Mouse (Mus musculus) stomach, embryonic 14.5 days (tissue): ENCODE results near the gene Slc22a18. TPM values are rescaled to one million over a fixed set of nuclear protein-coding genes. Genes with fewer than 3 reads are reported as not detected.

ENCODE experiments used
- ATAC-seq: fragments of 200-750 bp; cut with Nextera tagmentation; 2 replicates; pipeline ENCODE4 v1.8.0; 2017; ENCODE audit warnings: low read depth, moderate TSS enrichment; ENCODE audit not compliant: insufficient number of reproducible peaks, insufficient read depth, low FRiP score
- H3K27ac ChIP-seq: fragments of 300-500 bp; sonication (generic); 2 replicates; pipeline ENCODE4 v1.5.1; 2014; ENCODE audit warnings: mild to moderate bottlenecking, low read length, moderate library complexity, mixed read lengths
- H3K27me3 ChIP-seq: fragments of 300-500 bp; sonication (generic); 2 replicates; pipeline ENCODE4 v1.6.1; 2014; ENCODE audit warnings: low read length, control low read depth, mixed read lengths; ENCODE audit not compliant: control insufficient read depth, insufficient read depth
- H3K36me3 ChIP-seq: fragments of 300-500 bp; sonication (generic); 2 replicates; pipeline ENCODE4 v1.6.1; 2014; ENCODE audit warnings: mild to moderate bottlenecking, control low read depth, low read length, moderate library complexity, mixed read lengths; ENCODE audit not compliant: control insufficient read depth, insufficient read depth
- H3K4me1 ChIP-seq: fragments of 300-500 bp; sonication (generic); 2 replicates; pipeline ENCODE4 v1.6.1; 2014; ENCODE audit warnings: low read length, control low read depth, mixed read lengths; ENCODE audit not compliant: control insufficient read depth, insufficient read depth
- H3K4me2 ChIP-seq: fragments of 300-500 bp; sonication (generic); replicated peaks from 2 replicates; pipeline ENCODE4 v1.6.1; 2014; ENCODE audit warnings: low read depth, low read length, control low read depth
- H3K4me3 ChIP-seq: fragments of 300-500 bp; sonication (generic); 2 replicates; pipeline ENCODE4 v1.5.1; 2014; ENCODE audit warnings: low read depth, low read length, control low read depth
- H3K9ac ChIP-seq: fragments of 300-500 bp; sonication (generic); replicated peaks from 2 replicates; pipeline ENCODE4 v1.6.1; 2014; ENCODE audit warnings: low read depth, mild to moderate bottlenecking, control low read depth, low read length, moderate library complexity, mixed read lengths
- H3K9me3 ChIP-seq: fragments of 300-500 bp; sonication (generic); 2 replicates; pipeline ENCODE4 v1.6.1; 2016; ENCODE audit warnings: low read depth, low read length, control low read depth; ENCODE audit not compliant: control insufficient read depth
- WGBS: fragments of 180-500 bp; shearing (Covaris S2); extraction: QIAGEN DNeasy Blood & Tissue Kit; methylation state at CpG from one replicate; pipeline ENCODE4 v1.1.7; 2014; 5-methylcytosine and 5-hydroxymethylcytosine counted together
- polyA plus RNA-seq: library from polyadenylated mRNA; unstranded; fragments of >200 nt; fragmentation: Nextera tagmentation; extraction: Ambion mirVana; gene quantifications from 2 replicates; pipeline ENCODE4 v1.2.1, GENCODE M21; 2014

Slc22a18 gene
- polyA plus RNA-seq, 1 experiment from 2014 or later, result 9.8 TPM

GRCm38 (mm10) chr7:143466099-143466677 is 7.3 kb upstream of the Slc22a18 start:
- Histone ChIP-seq H3K27ac (peak overlapping the region; percentile 73; the same call in 1 of the 2 replicates), H3K4me3 (no peak overlapping the region), H3K4me2 (no peak overlapping the region), H3K27me3 (no peaks in the 10 kb centered on the region), H3K9ac (no peak overlapping the region), H3K9me3 (peaks cover under 1% of the 10 kb centered on the region; the same call in 1 of the 2 replicates), H3K4me1 (peaks cover 15% of the 10 kb centered on the region), H3K36me3 (no peaks in the 10 kb centered on the region)
- ATAC-seq, result peak; percentile 25; the same call in 1 of the 2 replicates
- 32% methylated on average over 14 of the region's 14 CpGs for WGBS

- ATAC-seq, result no peak
- WGBS, result 20% methylated on average over 6 of the region's 6 CpGs
- Histone ChIP-seq H3K4me3 (no peak overlapping the region), H3K9me3 (no peaks in the 10 kb centered on the region), H3K4me1 (peaks cover 11% of the 10 kb centered on the region), H3K36me3 (no peaks in the 10 kb centered on the region), H3K4me2 (no peak overlapping the region), H3K9ac (no peak overlapping the region), H3K27ac (no peak overlapping the region), H3K27me3 (no peaks in the 10 kb centered on the region)
Measured at GRCm38 (mm10) chr7:143467714-143468113, 5.8 kb upstream of the Slc22a18 start.

- no peak overlapping the region for H3K4me2 ChIP-seq
- no peak overlapping the region for H3K27ac ChIP-seq
- H3K9ac ChIP-seq, result no peak overlapping the region
- no peaks in the 10 kb centered on the region for H3K27me3 ChIP-seq
- ATAC-seq, result no peak
- H3K9me3 ChIP-seq, result no peaks in the 10 kb centered on the region
- no peaks in the 10 kb centered on the region for H3K36me3 ChIP-seq
- WGBS, result 16% methylated on average over 8 of the region's 8 CpGs
- no peak overlapping the region for H3K4me3 ChIP-seq
- H3K4me1 ChIP-seq, result 0 out of 2 replicates have a peak, but pooled peaks cover 6% of the 10 kb centered on the region
Measured at GRCm38 (mm10) chr7:143469946-143470345, 3.6 kb upstream of the Slc22a18 start.

- no peaks in the 10 kb centered on the region for H3K36me3 ChIP-seq
- H3K4me2 ChIP-seq, result 0 out of 2 replicates have a peak overlapping the region, but pooled peaks have one; percentile 12
- H3K4me3 ChIP-seq, result no peak overlapping the region
- H3K4me1 ChIP-seq, result no peaks in the 10 kb centered on the region
- H3K9me3 ChIP-seq, result no peaks in the 10 kb centered on the region
- WGBS, result 22% methylated on average over 10 of the region's 10 CpGs
- no peak overlapping the region for H3K27ac ChIP-seq
- no peaks in the 10 kb centered on the region for H3K27me3 ChIP-seq
- no peak overlapping the region for H3K9ac ChIP-seq
- peak; percentile 38; the same call in 1 of the 2 replicates for ATAC-seq
Measured at GRCm38 (mm10) chr7:143474811-143475210, 1.3 kb downstream of the Slc22a18 start.

- peak; percentile 8; the same call in 1 of the 2 replicates for ATAC-seq
- no peak overlapping the region for H3K9ac ChIP-seq
- no peak overlapping the region for H3K4me3 ChIP-seq
- H3K27me3 ChIP-seq, result no peaks in the 10 kb centered on the region
- no peaks in the 10 kb centered on the region for H3K9me3 ChIP-seq
- no peaks in the 10 kb centered on the region for H3K36me3 ChIP-seq
- H3K27ac ChIP-seq, result no peak overlapping the region
- H3K4me2 ChIP-seq, result no peak overlapping the region
- H3K4me1 ChIP-seq, result no peaks in the 10 kb centered on the region
- 68% methylated on average over 11 of the region's 11 CpGs for WGBS
Measured at GRCm38 (mm10) chr7:143475876-143476275, 2.3 kb downstream of the Slc22a18 start.

GRCm38 (mm10) chr7:143476702-143477335 is 3.3 kb downstream of the Slc22a18 start:
- WGBS, result 85% methylated on average over 3 of the region's 3 CpGs
- Histone ChIP-seq H3K27me3 (no peaks in the 10 kb centered on the region), H3K36me3 (no peaks in the 10 kb centered on the region), H3K9me3 (no peaks in the 10 kb centered on the region), H3K4me1 (no peaks in the 10 kb centered on the region), H3K4me2 (no peak overlapping the region), H3K27ac (no peak overlapping the region), H3K4me3 (no peak overlapping the region), H3K9ac (no peak overlapping the region)
- no peak for ATAC-seq

GRCm38 (mm10) chr7:143477800-143478199 is 4.3 kb downstream of the Slc22a18 start:
- Histone ChIP-seq H3K27ac (no peak overlapping the region), H3K4me2 (no peak overlapping the region), H3K9ac (no peak overlapping the region), H3K4me1 (no peaks in the 10 kb centered on the region; the same call in 1 of the 2 replicates), H3K27me3 (no peaks in the 10 kb centered on the region), H3K9me3 (no peaks in the 10 kb centered on the region), H3K36me3 (no peaks in the 10 kb centered on the region), H3K4me3 (no peak overlapping the region)
- ATAC-seq, result no peak
- 90% methylated on average over 5 of the region's 5 CpGs for WGBS

- Histone ChIP-seq H3K9ac (no peak overlapping the region), H3K27me3 (no peaks in the 10 kb centered on the region), H3K4me3 (no peak overlapping the region), H3K4me1 (no peaks in the 10 kb centered on the region; the same call in 1 of the 2 replicates), H3K27ac (no peak overlapping the region), H3K9me3 (no peaks in the 10 kb centered on the region), H3K4me2 (no peak overlapping the region), H3K36me3 (no peaks in the 10 kb centered on the region)
- 37% methylated on average over 13 of the region's 13 CpGs for WGBS
- no peak for ATAC-seq
Measured at GRCm38 (mm10) chr7:143480498-143480897, 7.0 kb downstream of the Slc22a18 start.
